Mouse (Mus musculus) intestine, embryonic 15.5 days (tissue): ENCODE measurements around the gene Runx2. TPM values are rescaled to one million over a fixed set of nuclear protein-coding genes. Genes with fewer than 3 reads are reported as not detected.
A peak's percentile ranks its signal among the peaks of the same experiment; 100 is the strongest.

Source experiments
- ATAC-seq: fragments of 200-750 bp; cut with Nextera tagmentation; 2 replicates; pipeline ENCODE4 v1.8.0; 2017; ENCODE audit warnings: moderate TSS enrichment, moderate library complexity
- H3K27ac ChIP-seq: fragments of 300-500 bp; sonication (generic); 2 replicates; pipeline ENCODE4 v1.5.1; 2015; ENCODE audit warnings: mild to moderate bottlenecking, inconsistent platforms
- H3K27me3 ChIP-seq: fragments of 300-500 bp; sonication (generic); replicated peaks from 2 replicates; pipeline ENCODE4 v1.6.1; 2015; ENCODE audit warnings: inconsistent platforms
- H3K36me3 ChIP-seq: fragments of 300-500 bp; sonication (generic); 2 replicates; pipeline ENCODE4 v1.6.1; 2015; ENCODE audit warnings: inconsistent platforms
- H3K4me1 ChIP-seq: fragments of 300-500 bp; sonication (generic); replicated peaks from 2 replicates; pipeline ENCODE4 v1.6.1; 2015; ENCODE audit warnings: inconsistent platforms
- H3K4me2 ChIP-seq: fragments of 300-500 bp; sonication (generic); replicated peaks from 2 replicates; pipeline ENCODE4 v1.6.1; 2015; ENCODE audit warnings: mild to moderate bottlenecking, inconsistent platforms
- H3K4me3 ChIP-seq: fragments of 300-500 bp; sonication (generic); replicated peaks from 2 replicates; pipeline ENCODE4 v1.5.1; 2015; ENCODE audit warnings: inconsistent platforms
- H3K9ac ChIP-seq: fragments of 300-500 bp; sonication (generic); 2 replicates; pipeline ENCODE4 v1.6.1; 2015; ENCODE audit warnings: inconsistent platforms
- H3K9me3 ChIP-seq: fragments of 300-500 bp; sonication (generic); 2 replicates; pipeline ENCODE4 v1.6.1; 2016; ENCODE audit warnings: inconsistent platforms
- WGBS: fragments of 180-500 bp; shearing (Covaris S2); methylation state at CpG from one replicate; pipeline ENCODE4 v1.1.7; 2015; 5-methylcytosine and 5-hydroxymethylcytosine counted together
- polyA plus RNA-seq: library from polyadenylated mRNA; unstranded; fragments of >200 nt; fragmentation: Nextera tagmentation; extraction: Ambion mirVana; gene quantifications from 2 replicates; pipeline ENCODE4 v1.2.1, GENCODE M21; 2015

Runx2 gene
- polyA plus RNA-seq, 1 experiment from 2014 or later: 1.2 TPM

- no peaks in the 10 kb centered on the region for H3K4me1 ChIP-seq
- no peak overlapping the region for H3K4me2 ChIP-seq
- WGBS: 38% methylated on average over 9 of the region's 9 CpGs
- no peak overlapping the region for H3K9ac ChIP-seq
- H3K4me3 ChIP-seq: no peak overlapping the region
- no peak overlapping the region for H3K27ac ChIP-seq
- no peaks in the 10 kb centered on the region for H3K9me3 ChIP-seq
- no peaks in the 10 kb centered on the region for H3K27me3 ChIP-seq
- no peaks in the 10 kb centered on the region for H3K36me3 ChIP-seq
- ATAC-seq: peak; percentile 36; the same call in 1 of the 2 replicates
Observed at GRCm38 (mm10) chr17:44449915-44450471, 364.6 kb downstream of the Runx2 start.

Other genes with a start within 250 kb of the Runx2 start
- gene Supt3, start 37.6 kb downstream of the Runx2 start, polyA plus RNA-seq: 17.6 and 18.6 TPM in 2 replicates